Mouse (Mus musculus) A20 (cell line): ENCODE results near the gene Parp3.
"Not testable (repeated sequence)": the region's sequence is repeated elsewhere in the genome, so short reads cannot be mapped to it uniquely, and the experiment has no call there.

Experiments
- DNase-seq: peaks from one replicate; pipeline ENCODE4 v3.0.0-alpha.2; 2011; ENCODE audit warnings: low read depth, low spot score

Gene Parp3

GRCm38 (mm10) chr9:106476924-106477484, at the start of gene Parp3:
Parp3 (minus strand) TSS chr9:106476949.
- DNase-seq, result peak; percentile 100

DNA sequence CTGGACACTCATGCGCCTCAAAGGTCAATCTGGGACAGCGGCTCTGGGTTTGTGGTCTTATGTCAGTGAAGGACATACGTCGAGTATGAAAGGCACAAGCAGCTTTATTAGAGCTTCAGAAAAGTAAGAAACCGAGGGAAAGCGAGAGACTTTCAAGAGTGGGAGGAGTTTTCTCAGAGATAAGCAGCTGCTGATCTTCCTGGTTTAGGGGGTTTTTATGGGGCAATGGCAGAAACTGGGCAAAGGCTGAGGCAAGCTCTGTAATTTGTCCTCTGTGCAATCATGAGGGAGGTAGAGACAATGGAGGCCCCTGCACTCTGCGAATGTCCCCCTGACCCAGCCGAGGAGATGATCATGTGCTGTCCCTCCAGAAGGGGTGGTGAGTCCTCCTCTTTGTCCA, 43.2 kb upstream of the Parp3 start:
- DNase-seq, result no peak

- DNase-seq, result no peak
Measured at GRCm38 (mm10) chr9:106519433-106519832, 42.7 kb upstream of the Parp3 start.

DNA sequence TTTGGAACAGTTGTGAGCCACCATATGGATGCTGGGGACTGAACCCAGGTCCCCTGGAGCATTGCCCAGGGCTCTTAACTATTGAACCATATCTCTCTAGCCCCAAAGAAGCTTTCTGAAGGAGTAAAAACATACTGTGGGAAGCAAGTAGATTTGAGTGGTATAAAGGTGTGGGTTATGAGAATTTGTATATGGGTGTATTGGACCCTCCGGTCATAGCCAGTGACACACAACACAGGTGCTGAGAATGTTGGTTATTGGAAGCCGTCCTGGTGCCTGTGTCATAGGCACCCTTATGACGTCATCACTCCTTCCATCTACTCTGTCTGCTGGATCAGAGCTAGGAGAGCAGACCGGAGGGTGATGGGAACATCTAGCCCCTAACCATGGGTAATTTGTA, 37.5 kb upstream of the Parp3 start, which contains the start of gene Iqcf5:
Gene Iqcf5, plus strand, starts transcription at position 301 of the 400 bp plus-strand sequence.
- no peak for DNase-seq

- DNase-seq, result no peak
Measured at GRCm38 (mm10) chr9:106513566-106513965, 36.8 kb upstream of the Parp3 start.

DNA sequence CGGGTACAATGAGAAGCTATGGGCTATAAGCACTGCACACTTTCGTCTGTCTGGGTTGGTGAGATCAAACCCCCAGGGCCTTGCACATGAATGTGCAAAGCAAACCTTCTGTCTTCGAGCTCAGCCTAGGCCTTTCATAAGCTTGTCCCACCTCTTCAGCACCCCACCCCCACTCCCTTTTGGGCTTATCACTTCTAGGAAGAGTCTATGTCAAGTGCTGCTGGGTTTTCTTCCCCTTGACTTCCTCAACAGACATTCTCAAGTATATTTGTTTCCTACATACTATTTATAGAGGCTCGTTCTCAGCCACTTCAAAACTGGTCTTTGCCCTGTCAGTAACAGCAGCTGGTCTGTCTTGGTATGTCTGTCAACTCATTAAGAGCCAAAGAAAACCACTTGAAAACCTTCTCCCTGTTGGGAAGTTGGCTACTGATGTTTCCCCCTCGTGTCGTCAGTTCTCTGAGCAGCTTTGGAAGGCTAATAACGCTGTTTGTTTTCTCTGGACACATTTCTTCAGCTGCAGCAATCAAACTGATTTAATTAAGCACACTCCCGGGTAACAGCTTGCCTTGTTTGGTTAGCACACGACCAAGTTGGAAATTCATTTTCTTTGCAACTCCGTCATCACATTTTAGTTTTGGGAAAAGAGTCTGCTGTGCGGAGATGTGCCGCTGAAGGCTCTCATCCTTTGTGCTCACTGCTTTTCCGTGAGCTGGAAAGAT, 36.1 kb upstream of the Parp3 start:
- peak; percentile 18 for DNase-seq

DNA sequence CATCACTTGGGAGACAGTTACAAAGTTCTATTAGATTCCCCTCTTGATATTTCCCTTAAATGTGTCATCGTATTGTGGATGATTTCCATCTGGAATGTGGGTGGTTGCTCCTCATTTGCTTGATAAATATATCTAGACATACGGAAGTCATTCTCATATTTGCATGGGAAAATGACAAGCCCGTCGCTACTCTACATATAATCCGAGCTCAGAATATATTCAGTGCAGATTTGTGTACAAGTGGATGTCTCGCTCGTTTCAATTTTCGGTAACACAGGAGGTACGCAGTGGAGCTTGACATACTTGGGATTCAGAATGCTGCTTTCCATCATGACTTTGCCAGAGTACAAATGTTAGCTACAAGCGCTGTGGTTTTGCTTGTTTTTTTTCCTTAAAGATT, 32.6 kb upstream of the Parp3 start:
- DNase-seq, result no peak

DNA sequence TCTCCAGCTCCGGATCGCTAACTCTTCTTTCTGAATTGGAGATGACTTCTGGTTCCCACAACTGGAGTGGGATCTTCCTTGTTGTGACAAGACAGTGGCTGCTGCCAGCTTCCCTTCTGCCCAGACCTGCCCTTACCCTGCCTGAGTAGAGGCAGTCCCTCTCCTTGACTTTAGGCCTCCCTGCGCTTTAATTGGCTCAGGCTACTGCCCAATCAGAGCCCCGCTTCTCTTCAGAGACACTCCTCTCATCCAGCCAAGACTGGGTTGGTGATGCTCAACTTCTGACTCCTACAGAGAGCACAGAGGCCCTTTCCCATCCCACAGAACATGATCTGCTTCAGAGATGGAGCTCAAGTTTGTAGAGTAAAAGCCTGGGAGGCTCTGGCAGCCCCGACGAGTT, 27.5 kb upstream of the Parp3 start:
- DNase-seq, result no peak

DNA sequence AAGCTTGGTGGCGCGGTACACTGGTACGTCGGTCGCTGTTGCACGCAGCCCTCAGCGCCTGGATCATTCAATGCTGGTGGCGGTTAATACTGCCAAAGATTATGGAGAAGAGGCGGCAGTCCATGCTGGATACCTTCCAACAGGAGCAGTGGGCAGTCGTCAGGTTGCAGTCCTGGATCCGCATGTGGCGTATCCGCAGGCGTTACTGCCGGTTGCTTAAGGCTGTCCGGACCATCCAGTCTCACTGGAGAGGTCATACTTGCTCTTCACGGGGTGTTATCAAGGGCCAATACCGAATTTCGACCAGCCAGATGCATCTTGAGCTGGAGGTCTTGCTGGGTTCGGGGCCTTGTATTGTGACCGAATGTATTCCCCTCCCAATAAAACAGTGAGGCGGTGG, 25.1 kb upstream of the Parp3 start:
- no peak for DNase-seq

DNA sequence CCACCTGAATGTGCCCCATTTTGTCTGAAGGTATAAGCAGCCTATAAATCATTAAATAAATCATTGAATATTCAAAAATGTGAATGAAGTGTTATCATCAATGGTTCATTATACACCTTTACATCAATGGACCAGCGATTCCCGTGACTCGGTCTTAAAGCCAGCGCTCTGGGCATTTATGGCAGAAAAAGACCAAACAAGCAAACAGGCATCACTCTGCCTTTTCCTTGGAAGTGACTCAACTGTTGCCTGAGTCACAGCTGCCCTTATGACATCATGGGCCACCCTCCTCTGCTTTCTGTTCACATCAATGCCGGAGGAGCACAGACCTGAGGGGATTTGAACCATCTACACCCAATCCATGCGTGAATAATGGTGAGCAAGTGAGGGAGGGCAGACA, 22.9 kb upstream of the Parp3 start, which contains the start of gene Iqcf1:
Gene Iqcf1, plus strand, starts transcription at position 301 of the 400 bp plus-strand sequence.
- DNase-seq, result no peak

GRCm38 (mm10) chr9:106487602-106488001, 10.9 kb upstream of the Parp3 start:
- not testable (repeated sequence) for DNase-seq

DNA sequence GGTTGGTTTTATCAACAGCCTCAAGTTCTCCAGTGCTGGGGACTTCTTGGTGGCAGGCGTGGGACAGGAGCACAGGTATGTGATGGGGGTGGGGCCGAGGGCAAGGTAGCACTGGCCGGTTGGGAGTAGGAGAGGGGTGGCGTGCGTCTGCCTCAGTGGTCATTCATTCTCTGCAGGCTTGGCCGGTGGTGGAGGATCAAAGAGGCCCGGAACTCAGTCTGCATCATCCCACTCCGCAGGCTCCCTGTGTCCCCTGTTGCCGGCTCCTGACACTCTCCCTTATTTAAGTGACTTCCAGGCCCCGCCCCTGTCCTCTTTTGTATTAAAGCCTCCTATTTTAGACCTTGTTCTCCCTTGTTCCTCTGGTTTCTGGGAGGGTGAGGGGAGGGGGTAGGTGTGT, 8.3 kb upstream of the Parp3 start:
- no peak for DNase-seq

- no peak for DNase-seq
Measured at GRCm38 (mm10) chr9:106483606-106484005, 6.9 kb upstream of the Parp3 start.

GRCm38 (mm10) chr9:106483136-106483535, 6.4 kb upstream of the Parp3 start:
- no peak for DNase-seq

DNA sequence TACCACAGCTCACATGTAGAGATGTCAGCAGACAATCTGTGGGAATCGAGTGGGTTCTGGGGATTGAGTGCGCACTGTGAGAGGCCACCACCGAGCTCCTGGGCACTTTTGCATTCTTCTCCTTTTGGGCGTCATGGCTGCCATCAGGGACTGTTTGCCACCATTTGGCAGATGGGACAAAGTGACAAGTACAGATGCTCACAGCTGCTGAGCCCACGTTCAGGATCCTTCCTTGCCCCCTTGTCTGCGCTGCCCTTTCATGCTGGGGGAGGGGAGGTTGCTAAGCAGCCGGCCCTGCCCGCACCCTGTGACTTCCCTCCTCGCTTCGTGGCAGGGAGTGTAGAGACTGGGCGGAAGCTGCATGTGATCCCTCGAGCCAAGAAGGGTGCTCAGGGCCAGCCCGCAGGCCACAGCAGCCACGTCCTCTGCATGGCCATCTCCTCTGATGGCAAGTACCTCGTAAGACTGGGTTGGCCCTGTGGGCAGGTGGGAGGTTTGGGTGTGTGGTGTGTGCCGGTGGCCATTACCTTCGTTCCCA, 5.9 kb upstream of the Parp3 start:
- DNase-seq, result no peak

- no peak for DNase-seq
Measured at GRCm38 (mm10) chr9:106481676-106482075, 4.9 kb upstream of the Parp3 start.

DNA sequence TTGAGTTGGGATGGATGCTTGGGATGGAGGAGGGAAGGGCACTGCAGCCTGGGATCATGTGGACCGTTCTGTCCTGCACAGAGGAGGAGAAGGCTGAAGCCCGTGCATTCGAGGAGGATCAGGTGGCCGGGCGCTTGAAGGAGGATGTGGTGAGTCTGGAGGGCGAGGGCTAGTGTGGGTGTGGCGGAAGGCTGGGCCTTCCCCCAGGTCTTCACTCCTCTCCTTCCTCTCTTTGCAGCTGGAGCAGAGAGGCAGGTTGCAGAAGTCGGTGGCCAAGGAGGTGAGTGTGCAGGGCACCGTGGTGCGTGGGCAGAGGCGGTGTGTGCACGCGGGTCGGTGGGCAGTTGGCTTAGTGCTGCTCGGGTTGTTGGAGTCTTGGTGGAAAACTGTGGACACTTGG, 4.3 kb upstream of the Parp3 start:
- DNase-seq, result no peak

GRCm38 (mm10) chr9:106480541-106480940, 3.8 kb upstream of the Parp3 start:
- DNase-seq, result no peak

- no peak for DNase-seq
Measured at GRCm38 (mm10) chr9:106478101-106478500, 1.4 kb upstream of the Parp3 start.

DNA sequence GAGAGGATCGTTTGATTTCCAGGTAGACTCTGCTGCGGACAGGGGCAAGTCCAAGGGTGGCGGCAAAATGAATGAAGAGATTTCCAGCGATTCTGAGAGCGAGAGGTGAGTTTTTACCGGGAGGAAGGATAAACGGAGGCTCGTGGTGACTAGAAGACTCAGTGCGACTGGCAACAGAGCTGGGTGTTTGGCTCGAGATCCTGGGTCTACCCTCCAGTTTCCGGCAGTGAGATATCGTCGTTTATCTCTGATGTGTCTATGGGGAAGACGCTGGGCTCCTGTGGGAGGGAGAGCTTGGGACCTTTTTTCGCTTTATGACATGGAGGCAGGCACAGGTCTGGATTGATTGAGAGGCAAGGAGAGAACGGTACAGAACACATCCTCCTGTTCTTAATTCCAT, 900 bp upstream of the Parp3 start:
- peak; percentile 14 for DNase-seq

DNA sequence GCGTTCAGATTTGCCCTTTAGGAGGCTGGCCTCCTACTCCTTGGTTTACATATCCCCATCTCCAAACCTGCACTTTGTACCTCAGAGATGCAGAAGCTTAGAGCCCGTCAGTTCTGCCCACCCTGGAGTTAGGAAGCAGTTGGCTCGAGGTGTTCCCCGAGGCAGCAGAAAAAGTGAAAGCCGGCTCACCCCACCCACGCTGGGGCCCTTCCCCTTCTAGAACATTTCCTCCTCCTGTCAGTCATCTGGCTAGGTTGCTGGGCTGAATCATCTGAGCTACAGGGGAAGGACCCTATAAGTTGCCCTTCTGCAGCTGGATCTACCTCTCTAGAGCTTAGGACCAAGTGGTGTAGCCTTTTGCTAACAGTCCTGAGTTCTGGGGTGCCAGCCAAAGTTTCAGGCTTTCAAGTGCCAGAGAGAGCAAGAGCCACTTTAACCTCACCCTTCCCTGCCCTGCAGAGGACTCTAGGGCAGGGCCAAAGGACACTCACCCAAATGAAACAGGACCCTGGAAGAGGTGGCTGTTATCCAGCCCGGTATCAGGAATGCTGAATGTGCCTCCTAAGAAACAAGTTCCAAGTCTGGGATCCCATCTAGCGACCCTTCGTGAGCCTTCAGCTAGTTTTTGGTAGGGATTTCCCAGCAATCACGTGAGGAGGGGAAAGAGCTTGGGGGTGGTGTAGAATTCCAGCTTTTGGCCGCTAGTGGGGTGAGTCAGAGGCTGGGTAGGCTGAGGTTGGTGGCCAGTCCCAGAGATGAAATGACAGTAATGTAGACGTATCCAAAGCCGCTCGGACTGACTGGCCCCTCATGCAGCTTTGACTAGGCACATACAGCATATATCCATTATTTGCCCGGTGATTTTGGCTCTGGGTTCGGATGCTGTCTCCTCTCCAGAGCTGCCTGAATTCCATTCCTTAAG, 486 bp downstream of the Parp3 start:
- peak; percentile 88 for DNase-seq

DNA sequence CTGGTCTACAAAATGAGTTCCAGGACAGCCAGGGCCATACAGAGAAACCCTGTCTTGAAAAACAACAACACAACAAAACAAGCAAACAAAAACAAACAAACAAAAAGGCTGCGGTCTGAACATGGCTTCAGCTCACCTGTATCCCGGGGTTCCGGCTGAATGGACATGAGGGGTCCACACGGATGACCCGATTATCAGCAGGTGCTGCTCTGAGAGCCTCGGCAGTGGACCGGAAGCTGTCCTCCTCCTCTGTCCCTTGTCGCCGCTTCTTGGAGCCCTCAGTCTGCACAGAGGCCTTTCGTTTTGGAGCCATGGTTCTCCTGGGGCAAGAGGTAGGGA, 1.1 kb downstream of the Parp3 start, which contains the start of gene Rrp9:
Gene Rrp9, plus strand, starts transcription at position 301 of the 339 bp plus-strand sequence.
- DNase-seq, result no peak
